Mouse (Mus musculus): ENCODE results near the gene Acly.
"Not testable (repeated sequence)": the region's sequence is repeated elsewhere in the genome, so short reads cannot be mapped to it uniquely, and the experiment has no call there.

Acly gene

DNA sequence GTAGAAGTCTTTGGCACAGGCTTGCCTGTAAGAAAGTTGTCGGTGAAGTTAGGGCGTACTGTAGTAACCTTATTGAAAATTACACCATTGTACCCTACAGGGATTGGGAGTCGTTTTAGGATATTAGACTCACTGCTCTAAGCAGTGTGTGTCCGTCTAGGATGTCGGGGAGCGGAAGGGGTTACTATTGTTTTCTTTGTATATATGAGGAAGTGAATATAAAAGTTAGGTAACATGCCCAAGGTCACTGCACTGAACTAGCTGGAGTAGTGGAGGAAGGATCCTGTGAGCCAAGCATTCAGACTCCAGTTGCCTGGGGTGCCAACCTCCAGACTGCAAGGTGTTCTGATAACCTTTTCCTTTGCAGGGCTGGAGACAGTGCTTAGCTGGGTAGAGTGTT lies 19.2 kb upstream of the Acly start:
- in situ Hi-C loops (cut with MboI, MseI) = no loop called here

DNA sequence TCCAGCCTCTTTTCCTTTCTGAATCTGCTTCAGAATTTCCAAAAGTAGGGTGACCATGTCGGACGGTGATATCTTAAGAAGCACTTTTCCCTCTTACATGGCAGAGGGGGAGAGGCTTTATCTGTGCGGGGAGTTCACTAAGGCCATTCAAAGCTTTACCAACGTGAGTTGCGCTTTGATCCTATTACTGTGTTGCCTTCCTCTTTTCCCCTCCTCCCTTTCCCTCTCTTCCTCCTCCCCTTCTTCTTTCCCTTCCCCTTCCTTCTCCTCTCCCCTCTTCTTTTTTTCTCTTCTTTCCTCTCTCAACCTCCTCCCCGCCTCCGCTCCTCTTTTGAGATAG lies 17.9 kb upstream of the Acly start:
- in situ Hi-C loops (cut with MboI, MseI) = no loop called here

DNA sequence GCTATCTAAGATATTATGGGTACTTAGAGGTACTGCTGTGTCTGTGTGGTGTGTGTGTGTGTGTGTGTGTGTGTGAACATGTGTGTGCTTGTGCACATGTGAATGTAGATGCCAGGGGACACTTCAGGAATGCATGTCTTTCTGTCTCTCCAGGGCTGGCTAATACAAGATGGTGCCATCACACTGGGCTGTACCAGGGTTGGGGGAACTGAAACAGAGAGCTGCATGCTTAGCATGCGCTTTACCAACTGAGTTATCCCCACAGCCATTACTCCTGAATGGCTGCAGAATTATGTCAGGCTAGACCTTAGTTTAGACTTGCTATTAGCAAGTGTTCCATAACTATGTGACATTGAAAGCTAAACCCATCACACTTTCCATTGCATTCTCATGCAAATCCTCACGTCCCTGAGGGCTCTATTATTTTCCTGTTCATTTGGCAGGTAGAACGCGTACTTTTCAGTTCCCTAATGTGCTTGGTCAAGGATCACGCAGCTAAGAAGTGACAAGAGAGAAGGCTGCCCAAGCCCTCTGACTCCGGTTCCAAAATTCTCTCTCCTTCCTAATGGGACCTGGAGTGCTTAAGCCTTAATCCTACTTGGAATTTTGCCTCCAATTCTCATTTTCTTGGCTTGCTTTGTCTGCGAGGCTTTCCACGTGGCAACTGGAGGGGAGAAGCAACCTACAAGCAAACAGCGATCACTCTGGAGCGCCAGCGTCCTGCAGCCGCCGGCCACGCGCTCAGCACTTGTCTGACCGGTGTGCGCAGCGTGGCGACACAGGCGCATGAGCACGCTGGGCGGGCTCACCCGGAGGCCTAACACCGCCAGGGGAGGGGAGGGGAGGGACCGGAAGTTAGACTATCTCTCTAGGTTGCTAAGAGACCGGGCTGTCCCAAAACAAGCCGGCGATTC lies 17.3 kb upstream of the Acly start, which contains the start of gene Ttc25:
Gene Ttc25, plus strand, starts transcription at position 776 of the 914 bp plus-strand sequence.
- in situ Hi-C loops (cut with MboI, MseI) = no loop called here

DNA sequence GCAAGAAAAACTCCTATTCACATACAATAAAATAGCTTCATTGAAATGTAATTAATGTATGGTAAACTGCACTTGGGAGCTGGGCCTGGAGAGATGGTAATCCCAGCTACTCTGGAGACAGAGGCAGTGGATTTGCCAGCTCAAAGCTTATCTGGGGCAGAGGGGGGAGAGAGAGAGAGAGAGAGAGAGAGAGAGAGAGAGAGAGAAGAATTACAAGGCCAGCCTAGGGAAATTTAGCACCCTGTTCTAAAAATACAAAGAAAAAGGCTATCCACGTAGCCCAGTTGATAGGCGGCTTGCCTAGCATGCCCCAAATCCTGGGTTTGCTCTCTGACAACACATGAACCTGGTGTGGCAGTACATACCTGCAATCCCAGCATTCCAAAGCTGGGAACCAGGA lies 13.8 kb upstream of the Acly start:
- in situ Hi-C loops (cut with MboI, MseI) = no loop called here

DNA sequence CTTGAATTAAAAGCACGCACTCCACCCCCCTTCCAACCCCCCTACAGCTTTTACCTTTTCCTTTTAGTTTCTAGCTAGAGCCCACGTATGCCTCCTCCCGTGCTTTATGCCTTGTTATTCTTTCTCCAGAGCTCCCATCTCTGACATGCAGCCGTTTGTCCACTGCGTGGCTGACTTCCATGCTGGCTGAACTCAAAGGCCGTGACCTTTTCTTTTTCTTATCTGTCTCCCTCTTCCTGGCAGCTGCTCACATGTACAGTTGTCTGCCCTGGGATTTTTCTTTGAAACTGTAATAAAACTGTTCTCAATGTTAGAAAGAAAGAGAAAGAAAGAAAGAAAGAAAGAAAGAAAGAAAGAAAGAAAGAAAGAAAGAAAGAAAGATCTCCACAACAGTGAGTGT lies 13.2 kb upstream of the Acly start:
- in situ Hi-C loops (cut with MboI, MseI) = no loop called here

DNA sequence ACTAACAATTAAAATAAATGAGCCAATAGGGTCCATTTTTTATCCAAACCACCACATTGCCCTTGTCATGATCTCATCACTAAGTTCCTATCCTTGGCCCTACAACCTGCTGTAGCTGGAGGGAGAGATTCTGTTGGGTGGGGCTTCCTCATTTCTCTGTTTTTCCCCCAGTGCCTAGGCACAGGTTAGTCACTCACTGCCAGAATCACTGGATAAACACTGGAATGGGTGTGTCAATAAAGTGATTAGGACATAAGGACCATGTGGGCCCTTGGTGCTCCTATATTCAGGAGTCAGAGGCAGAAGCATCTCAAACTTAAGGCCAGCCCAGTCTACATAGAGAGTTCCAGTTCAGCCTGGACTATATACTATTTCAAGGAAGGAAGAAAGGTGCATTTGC lies 8.7 kb upstream of the Acly start:
- in situ Hi-C loops (cut with MboI, MseI) = no loop called here

DNA sequence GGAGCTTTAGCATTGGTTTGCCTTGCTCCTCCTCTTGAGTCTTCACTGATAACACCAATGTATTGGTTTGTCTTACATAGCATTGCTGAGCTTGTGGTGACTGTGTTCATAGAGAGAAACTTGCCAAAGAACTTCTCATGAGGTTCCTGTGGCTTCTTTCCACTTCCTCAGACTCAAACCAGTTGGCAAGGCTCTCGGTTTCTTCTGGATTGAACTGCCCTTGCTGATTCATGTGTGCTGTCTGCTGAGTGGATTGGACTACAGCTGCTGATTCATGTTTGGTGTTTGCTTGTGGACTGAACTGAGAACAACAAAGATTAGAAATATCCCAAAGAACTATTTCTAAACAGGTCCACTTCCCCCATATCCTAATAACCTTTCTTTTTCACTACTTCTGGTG lies 8.2 kb upstream of the Acly start:
- in situ Hi-C loops (cut with MboI, MseI) = no loop called here

DNA sequence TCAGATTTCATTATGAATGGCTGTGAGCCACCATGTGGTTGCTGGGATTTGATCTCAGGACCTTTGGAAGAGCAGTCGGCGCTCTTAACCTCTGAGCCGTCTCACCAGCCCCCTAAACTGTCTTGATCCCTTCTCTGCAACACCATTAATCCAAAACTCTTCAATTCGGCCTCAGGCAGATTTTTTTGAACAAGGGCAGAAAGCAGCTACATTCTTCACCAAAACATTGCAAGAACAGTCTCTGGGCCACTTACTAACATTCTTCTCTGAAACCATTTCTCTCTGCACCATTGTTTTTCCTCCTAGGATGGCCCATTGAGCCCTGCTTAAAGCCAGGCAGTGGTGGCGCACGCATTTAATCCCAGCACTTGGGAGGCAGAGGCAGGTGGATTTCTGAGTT lies 7.0 kb upstream of the Acly start:
- in situ Hi-C loops (cut with MboI, MseI) = not testable (repeated sequence)

DNA sequence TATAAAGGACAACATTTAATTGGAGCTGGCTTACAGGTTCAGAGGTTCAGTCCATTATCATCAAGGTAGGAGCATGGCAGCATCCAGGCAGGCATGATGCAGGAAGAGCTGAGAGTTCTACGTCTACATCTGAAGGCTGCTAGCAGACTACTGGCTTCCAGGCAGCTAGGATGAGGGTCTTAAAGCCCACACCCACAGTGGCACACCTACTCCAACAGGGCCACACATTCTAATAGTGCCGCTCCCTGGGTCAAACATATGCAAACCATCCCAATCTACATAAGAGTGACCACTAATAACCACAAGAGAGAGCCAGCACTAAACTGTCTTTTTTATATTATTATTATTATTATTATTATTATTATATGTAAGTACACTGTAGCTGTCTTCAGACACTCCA lies 6.6 kb upstream of the Acly start:
- in situ Hi-C loops (cut with MboI, MseI) = not testable (repeated sequence)

DNA sequence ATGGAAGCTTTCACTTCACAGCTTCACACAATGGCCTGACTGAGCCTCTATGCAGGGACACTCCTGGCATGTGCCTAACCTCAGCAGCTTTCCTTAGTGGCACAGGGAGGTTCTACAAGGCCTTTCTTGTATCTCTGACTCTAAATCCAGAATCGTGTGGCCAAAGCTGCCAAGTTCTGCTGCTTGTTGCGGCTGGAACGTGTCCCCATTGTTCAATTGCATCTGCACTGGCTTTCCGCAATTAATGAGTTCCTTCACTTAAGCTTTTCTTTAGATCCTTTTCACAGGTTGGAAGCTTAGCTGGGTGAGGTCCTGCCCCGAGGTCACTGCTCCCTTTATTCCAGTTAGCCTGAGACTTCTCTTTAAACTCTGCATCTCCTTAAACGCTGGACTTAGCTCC lies 6.1 kb upstream of the Acly start:
- in situ Hi-C loops (cut with MboI, MseI) = no loop called here

DNA sequence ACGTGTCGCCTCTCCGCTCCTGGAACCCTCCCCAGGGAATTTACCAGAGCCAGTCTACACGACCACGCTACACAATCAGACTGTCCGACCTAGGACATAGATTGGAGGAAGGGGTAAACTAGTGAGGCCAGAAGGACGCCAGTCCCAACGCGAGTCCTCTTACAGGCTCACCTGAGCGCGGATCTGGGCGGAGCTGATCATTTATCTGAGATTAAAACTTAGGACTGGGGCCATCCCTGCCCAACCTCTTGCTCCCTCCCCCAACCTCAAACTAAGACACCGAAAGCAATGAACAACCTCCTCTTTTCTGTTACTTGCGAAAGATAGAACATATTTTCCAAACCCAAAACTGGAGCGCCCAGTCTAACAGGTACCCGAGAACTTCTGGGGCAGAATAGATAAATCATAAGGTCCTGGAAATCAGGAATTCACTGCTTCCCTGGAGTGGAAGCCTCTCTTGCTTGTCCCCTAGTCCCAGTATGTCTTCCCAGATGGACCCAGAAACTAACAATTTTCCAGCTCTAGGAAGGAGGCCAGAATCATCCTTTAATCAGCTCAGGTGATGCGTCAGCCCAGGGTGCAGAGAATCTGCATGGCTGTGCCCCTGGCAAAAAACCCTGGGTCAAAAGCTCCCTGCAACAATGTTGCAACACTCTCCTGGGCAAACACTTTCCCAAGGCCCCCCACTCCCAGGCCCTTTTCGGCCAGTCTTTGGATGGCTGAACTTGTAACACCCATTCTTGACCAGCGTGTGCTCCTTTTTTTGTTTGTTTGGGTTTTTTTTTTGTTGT lies 770 bp upstream of the Acly start:
- in situ Hi-C loops (cut with MboI, MseI) = no loop called here

DNA sequence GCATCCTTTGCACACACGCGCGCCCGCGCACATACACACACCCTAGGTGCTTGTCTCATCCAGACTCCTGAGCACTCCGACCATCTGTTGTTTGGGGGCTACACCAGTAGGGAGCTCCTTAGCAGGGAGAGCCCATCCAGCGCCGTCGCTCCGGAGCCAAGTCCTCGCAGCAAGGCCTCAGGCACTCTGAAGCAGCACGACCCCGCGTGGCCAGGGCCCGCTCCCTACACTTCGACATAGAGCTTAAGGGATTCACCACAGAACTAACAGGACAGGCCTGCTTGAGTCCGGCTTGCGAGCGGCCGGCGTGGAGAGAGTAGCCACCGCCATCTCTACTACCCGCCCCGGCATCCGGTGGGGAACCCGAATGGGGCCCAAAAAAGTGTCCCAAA lies 738 bp downstream of the Acly start:
- in situ Hi-C loops (cut with MboI, MseI) = no loop called here

DNA sequence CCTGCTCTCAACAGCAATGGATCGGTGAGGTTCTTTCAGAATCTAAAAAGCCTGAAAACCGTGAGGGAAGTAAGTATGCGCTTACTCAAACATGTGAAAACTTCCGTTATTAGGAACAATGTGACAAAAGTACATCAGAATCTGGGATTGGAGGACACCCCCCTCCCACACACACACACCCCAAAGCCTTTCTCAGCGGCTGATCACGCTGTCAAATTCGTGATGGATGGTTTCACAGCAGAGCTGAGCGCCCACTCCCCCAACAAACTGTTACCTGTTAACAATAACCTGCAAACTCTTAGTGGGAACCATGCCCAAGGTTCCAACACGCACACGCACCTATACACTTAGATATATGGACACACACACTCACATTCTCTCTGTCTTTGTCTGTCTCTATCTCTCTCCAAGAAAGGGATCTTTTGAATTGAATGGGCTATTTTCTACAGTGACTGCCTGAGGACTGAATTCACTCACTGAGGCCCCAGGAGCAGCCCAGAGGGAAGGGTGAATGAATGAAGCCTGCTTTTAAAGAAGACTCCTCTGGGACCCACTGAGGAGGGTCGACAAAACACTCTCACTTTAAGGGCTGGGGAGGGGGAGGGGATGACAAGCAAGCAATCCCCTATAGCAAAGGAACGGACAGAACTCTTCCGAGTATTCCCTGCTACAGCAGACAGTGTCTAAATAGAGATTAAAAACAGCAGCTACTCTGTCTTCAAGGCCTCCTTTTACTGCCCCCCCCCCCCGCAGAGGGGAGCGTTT lies 1.6 kb downstream of the Acly start:
- in situ Hi-C loops (cut with MboI, MseI) = no loop called here

DNA sequence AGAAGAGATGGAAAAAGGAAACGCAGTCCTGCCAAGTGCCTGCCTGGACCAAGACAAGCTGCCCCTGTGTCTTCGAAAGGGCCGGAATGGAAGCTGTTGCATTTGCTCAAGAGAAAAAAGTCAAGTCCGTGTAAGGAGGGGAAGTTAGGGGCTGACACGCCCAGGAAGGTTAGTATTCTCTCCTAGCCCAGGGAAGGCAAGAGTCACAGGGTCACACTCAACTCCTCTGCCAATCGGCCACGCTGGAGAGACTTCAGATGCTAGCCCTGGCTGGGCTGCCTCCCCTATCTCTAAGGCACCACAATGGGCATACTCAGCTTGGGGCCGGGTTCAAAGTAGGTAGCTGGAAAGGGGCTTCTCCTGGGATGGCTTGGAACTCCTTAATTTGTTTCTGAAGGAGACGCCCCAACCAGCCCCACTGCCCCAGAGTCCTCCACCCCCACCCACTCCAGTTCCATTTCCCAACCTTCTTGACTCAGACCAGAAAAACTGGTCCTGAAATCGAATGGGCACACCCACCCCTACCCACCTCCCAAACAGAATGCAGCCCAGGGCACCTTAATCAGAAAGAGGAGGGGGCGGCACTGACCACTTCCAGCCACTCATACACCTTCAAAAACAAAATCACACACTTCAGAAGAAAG lies 2.7 kb downstream of the Acly start:
- in situ Hi-C loops (cut with MboI, MseI) = no loop called here

DNA sequence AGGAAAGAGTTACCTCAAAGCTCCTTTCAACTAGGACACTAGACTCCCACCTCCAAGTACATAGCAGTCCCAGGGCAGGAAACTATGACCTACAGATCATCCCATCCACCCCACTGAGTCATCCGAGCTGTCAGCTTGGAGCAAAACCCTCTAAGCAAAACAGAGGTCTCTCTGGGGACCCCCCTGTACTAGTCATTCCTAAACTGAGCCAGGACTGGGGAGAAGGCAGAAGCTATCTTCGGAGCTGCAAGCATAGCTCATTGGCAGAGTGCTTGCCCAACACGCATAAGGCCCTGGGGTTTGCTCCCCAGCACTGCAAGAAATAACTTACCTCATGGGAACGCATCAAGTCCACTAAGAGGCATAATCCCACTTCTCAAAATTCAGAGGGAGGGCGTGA lies 3.4 kb downstream of the Acly start:
- in situ Hi-C loops (cut with MboI, MseI) = no loop called here

DNA sequence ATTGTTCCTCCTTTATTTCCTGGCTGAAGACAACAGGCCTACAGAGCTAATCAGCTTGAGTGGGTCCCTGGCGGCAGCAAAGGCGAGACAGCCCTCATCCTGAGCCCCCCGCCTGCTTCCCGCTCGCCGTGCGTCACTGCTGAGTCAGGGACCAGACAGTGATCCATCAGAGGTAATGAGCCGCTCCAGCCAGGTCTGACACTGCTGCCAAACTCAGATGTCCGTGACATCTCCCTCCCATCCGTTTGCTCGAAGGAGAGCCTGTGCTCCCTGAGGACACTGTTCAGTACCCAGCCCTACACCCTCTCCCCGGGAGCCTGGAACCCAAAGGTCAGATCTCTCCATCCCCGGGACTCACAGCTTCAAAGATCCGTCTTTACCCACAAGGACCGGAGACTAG lies 7.0 kb downstream of the Acly start:
- in situ Hi-C loops (cut with MboI, MseI) = no loop called here

DNA sequence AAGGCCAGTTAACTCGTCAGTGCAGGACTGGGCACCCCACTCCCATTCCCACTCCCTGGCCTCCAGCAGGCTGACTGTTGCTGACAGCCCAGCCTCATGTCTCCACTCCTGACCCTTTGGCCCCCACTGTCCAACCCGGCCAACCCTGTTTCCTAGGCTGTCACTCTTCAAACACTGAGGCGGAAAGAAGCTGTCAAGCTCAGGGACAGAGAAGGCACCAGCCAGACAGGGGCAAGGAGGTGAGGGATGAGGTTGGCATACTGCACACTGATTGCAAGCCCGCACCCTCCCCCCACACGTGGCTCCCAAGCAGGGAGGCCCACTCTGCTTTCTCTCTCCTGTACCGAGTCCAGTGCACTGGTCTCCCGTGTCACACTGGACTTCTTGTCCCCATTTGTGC lies 8.6 kb downstream of the Acly start:
- in situ Hi-C loops (cut with MboI, MseI) = loop anchor here (10.0 kb wide), 1 partner anchor 1504 kb away; no protein-coding TSS in a partner anchor

DNA sequence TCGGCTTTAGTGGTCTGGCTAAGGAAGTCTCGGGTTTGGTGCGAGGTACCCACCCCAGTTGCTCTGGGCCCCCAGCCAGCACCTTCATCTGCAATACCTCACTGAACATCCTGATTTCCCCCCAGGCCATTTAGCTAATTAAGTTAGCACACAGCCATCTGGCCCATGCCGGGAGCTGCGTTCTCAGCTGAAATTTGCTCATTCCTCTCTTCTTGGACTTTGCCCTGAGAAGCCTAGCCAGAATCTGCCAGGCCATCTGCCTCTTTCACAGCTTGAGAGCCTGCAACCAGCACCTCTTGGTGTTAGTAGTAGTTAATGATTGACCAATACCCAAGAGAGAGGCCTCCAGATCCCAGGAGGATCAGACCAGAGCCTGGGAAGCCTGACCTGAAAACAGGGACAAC lies 9.6 kb downstream of the Acly start:
- in situ Hi-C loops (cut with MboI, MseI) = loop anchor here (10.0 kb wide), 1 partner anchor 1503 kb away; no protein-coding TSS in a partner anchor

DNA sequence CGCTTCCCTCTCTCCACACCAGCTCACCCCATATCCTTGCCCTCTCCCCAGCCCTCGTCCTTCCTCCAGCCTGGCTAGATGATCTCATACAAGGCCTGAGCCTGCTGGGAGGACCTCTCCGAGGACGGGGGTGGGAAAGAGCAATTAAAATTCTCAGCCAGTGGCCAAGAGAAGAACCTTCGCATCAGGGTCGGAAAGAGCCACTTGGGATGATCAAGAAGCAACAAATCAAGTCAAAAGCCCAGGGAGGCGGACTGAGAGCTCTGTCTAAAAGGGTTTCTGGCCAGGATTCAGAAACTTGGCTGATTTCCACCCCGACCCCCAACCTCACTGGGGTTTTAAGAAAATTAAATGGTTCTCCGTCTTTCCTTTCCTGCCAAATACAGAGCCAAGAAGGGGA lies 11.5 kb downstream of the Acly start:
- in situ Hi-C loops (cut with MboI, MseI) = loop anchor here (10.0 kb wide), 1 partner anchor 1501 kb away; no protein-coding TSS in a partner anchor

DNA sequence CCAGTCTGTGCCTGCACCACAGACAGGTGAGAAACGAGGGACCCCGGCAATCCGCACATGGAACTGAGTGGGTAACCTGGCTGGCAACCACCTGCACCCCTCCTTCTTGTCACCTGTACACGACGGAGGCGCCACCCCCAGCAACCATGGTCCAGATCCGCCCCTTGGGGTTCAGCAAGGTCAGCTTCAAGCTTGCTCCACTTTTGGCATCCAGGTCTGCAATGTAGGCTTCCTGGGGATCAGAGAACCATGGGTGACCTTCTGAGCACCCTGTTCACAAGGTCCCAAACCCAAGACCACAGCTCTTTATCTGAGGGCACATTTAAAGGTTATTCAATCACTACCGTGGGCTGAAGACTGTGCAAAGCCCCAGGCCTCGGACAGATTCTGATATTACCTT lies 12.0 kb downstream of the Acly start:
- in situ Hi-C loops (cut with MboI, MseI) = loop anchor here (10.0 kb wide), 1 partner anchor 1501 kb away; no protein-coding TSS in a partner anchor

DNA sequence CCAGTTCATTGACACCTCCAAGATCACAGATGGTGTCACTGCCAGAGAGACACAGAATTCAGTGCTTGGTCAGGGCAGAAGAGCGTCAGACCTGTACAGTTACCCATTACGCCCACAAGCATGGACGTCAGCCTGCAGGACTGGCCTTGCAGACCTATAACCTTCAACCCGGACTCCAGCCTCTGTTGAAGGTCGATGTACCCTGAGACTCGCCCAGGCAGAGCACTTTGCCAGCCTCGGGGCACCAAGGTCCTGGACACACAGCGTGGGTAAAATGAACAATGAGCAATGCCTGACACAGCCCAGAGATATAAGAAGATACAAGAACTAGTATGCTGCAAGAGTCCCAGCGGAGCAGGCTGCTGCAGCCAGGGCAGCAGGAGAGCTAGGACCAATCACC lies 12.7 kb downstream of the Acly start:
- in situ Hi-C loops (cut with MboI, MseI) = loop anchor here (10.0 kb wide), 1 partner anchor 1500 kb away; no protein-coding TSS in a partner anchor

All from regulatory T cell (primary cell).